Mouse (Mus musculus) limb, embryonic 13.5 days (tissue): ENCODE results near the gene Ids. TPM values are rescaled to one million over a fixed set of nuclear protein-coding genes. Genes with fewer than 3 reads are reported as not detected.
"Not testable (repeated sequence)": the region's sequence is repeated elsewhere in the genome, so short reads cannot be mapped to it uniquely, and the experiment has no call there.

ENCODE experiments used
- ATAC-seq: fragments of 200-750 bp; cut with Nextera tagmentation; 2 replicates; pipeline ENCODE4 v1.8.0; 2017; ENCODE audit warnings: low read depth, moderate number of reproducible peaks, moderate TSS enrichment; ENCODE audit not compliant: low FRiP score
- H3K27ac ChIP-seq: fragments of 300-500 bp; sonication (generic); 2 replicates; pipeline ENCODE4 v1.5.1; 2015; ENCODE audit warnings: inconsistent platforms, mild to moderate bottlenecking, moderate library complexity
- H3K27me3 ChIP-seq: fragments of 300-500 bp; sonication (generic); 2 replicates; pipeline ENCODE4 v1.6.1; 2015; ENCODE audit warnings: mild to moderate bottlenecking, inconsistent platforms
- H3K36me3 ChIP-seq: fragments of 300-500 bp; sonication (generic); 2 replicates; pipeline ENCODE4 v1.6.1; 2015; ENCODE audit warnings: inconsistent platforms, mild to moderate bottlenecking, moderate library complexity
- H3K4me1 ChIP-seq: fragments of 300-500 bp; sonication (generic); 2 replicates; pipeline ENCODE4 v1.6.1; 2015; ENCODE audit warnings: inconsistent platforms
- H3K4me2 ChIP-seq: fragments of 300-500 bp; sonication (generic); replicated peaks from 2 replicates; pipeline ENCODE4 v1.6.1; 2015; ENCODE audit warnings: inconsistent platforms, mild to moderate bottlenecking, moderate library complexity
- H3K4me3 ChIP-seq: fragments of 300-500 bp; sonication (generic); 2 replicates; pipeline ENCODE4 v1.5.1; 2015; ENCODE audit warnings: moderate library complexity, mild to moderate bottlenecking, inconsistent platforms
- H3K9ac ChIP-seq: fragments of 300-500 bp; sonication (generic); 2 replicates; pipeline ENCODE4 v1.6.1; 2015; ENCODE audit warnings: mild to moderate bottlenecking, inconsistent platforms
- H3K9me3 ChIP-seq: fragments of 300-500 bp; sonication (generic); 2 replicates; pipeline ENCODE4 v1.6.1; 2016; ENCODE audit warnings: inconsistent platforms
- WGBS: fragments of 180-500 bp; shearing (Covaris S2); methylation state at CpG from one replicate; pipeline ENCODE4 v1.1.7; 2015; 5-methylcytosine and 5-hydroxymethylcytosine counted together
- polyA plus RNA-seq: library from polyadenylated mRNA; unstranded; fragments of >200 nt; fragmentation: Nextera tagmentation; extraction: Ambion mirVana; gene quantifications from 2 replicates; pipeline ENCODE4 v1.2.1, GENCODE M21; 2015

Ids gene
- polyA plus RNA-seq, result 4.1 TPM in 2 replicates

DNA sequence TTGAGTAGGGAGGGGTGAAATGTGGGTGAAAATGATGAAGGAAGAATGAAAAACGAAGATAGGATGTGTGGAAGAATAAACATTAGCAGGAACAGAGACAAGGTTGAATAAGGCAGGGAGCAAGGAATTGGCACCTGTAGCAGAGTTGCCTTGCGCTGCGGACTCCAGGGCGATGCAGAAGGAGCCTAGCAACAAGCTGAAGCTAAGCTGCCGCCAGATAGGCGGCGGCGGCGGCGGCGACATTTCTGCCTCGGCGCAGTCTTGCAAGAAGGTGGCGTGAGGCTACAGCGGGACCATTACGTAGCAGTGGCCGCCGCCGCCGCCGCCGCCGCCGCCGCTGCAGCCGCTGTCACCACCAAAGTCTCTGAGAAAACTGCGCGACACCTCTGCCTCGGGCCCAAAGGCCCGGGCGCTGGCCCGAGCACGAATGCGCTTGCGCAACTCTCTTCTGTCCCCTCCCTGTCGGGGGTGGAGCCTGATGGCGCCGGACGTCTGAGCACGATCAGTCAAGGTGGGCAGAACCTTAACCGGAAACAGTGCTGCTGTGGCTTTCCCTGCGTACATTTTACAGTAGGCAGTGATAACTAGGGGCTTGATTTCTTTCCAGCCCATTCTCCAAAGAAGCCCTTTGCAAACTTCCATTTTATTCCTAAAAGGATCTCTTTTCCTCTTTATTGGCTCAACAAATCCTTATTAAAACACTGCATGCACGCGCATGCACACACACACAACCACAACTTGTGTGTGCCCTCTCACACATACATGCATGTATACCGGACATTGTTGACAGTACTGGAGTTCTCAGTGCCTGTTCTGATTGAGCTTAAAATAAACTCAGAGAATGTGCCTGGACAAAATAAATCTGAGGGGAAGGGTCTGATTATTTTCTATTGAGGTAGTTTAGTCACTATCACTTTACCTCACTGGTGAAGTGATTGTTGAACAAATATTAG is at the start of gene Ids:
Gene Ids, minus strand, starts transcription at position 424 of the 953 bp plus-strand sequence.
- no peak within 1 kb of the TSS for H3K27ac ChIP-seq
- H3K4me2 ChIP-seq, result peak within 1 kb of the TSS; percentile 60
- H3K4me1 ChIP-seq, result peaks cover 8% of the 10 kb centered on the region; the same call in 1 of the 2 replicates
- peak; percentile 95 for ATAC-seq
- H3K9ac ChIP-seq, result peak within 1 kb of the TSS; percentile 65
- H3K27me3 ChIP-seq, result no peaks in the 10 kb centered on the region
- no peaks in the 10 kb centered on the region for H3K9me3 ChIP-seq
- H3K36me3 ChIP-seq, result peaks cover 10% of the 10 kb centered on the region; the same call in 1 of the 2 replicates
- peak within 1 kb of the TSS; percentile 51 for H3K4me3 ChIP-seq
- 18% methylated on average over 45 of the region's 45 CpGs for WGBS

- not testable (repeated sequence) for H3K9ac ChIP-seq, ATAC-seq
These were observed 27.8 kb upstream of the Ids start for GRCm38 (mm10) chrX:70392636-70393035.

GRCm38 (mm10) chrX:70385962-70386351 is 21.1 kb upstream of the Ids start:
- H3K9me3 ChIP-seq, result no peaks in the 10 kb centered on the region
- ATAC-seq, result peak; percentile 72
- H3K4me1 ChIP-seq, result peaks cover 5% of the 10 kb centered on the region; the same call in 1 of the 2 replicates
- 19% methylated on average over 11 of the region's 11 CpGs for WGBS
- peak overlapping the region; percentile 63 for H3K9ac ChIP-seq
- H3K36me3 ChIP-seq, result peaks cover 9% of the 10 kb centered on the region; the same call in 1 of the 2 replicates
- H3K4me3 ChIP-seq, result peak overlapping the region; percentile 53
- H3K4me2 ChIP-seq, result peak overlapping the region; percentile 62
- H3K27ac ChIP-seq, result peak overlapping the region; percentile 69; the same call in 1 of the 2 replicates
- no peaks in the 10 kb centered on the region for H3K27me3 ChIP-seq

More at GRCm38 (mm10) chrX:70392636-70393035, 27.8 kb upstream of the Ids start:
- not testable (repeated sequence) for H3K27ac ChIP-seq, H3K4me2 ChIP-seq, H3K27me3 ChIP-seq, H3K36me3 ChIP-seq, H3K4me1 ChIP-seq, H3K4me3 ChIP-seq, H3K9me3 ChIP-seq

- Histone ChIP-seq H3K9me3 (no peaks in the 10 kb centered on the region), H3K4me3 (peak within 1 kb of the TSS; percentile 53), H3K9ac (peak within 1 kb of the TSS; percentile 63), H3K27ac (peak within 1 kb of the TSS; percentile 69; the same call in 1 of the 2 replicates), H3K4me1 (peaks cover 5% of the 10 kb centered on the region; the same call in 1 of the 2 replicates), H3K36me3 (peaks cover 9% of the 10 kb centered on the region; the same call in 1 of the 2 replicates), H3K4me2 (peak within 1 kb of the TSS; percentile 62), H3K27me3 (no peaks in the 10 kb centered on the region)
- WGBS, result 16% methylated on average over 22 of the region's 22 CpGs
- ATAC-seq, result peak; percentile 96
These were observed 20.5 kb upstream of the Ids start, which contains the start of gene 1110012L19Rik for GRCm38 (mm10) chrX:70385276-70385961. 1110012L19Rik (plus strand) TSS chrX:70385877.

DNA sequence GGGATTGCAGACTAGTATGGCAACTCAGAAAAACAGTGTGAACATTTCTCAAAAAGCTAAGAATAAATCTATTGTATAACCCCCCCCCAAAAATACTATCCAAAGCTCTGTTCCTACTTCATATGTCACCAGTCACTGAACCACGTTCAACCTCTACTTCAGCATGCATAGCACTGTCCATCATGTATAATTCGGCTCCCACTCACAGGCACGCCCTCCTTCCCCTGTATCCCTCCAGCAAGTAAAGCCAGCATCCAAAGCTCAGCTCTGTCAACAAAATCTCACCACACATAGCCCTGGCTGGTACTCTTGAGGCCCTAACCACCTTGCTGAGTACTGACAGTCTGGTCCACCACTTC is 20.0 kb upstream of the Ids start:
- Histone ChIP-seq H3K27me3 (no peaks in the 10 kb centered on the region), H3K4me2 (peak overlapping the region; percentile 57), H3K9me3 (no peaks in the 10 kb centered on the region), H3K27ac (no peak overlapping the region), H3K4me3 (peak overlapping the region; percentile 53), H3K36me3 (peaks cover 9% of the 10 kb centered on the region; the same call in 1 of the 2 replicates), H3K9ac (peak overlapping the region; percentile 43; the same call in 1 of the 2 replicates), H3K4me1 (peaks cover 5% of the 10 kb centered on the region; the same call in 1 of the 2 replicates)
- peak; percentile 29 for ATAC-seq
- WGBS, result 55% methylated on average over 3 of the region's 3 CpGs

DNA sequence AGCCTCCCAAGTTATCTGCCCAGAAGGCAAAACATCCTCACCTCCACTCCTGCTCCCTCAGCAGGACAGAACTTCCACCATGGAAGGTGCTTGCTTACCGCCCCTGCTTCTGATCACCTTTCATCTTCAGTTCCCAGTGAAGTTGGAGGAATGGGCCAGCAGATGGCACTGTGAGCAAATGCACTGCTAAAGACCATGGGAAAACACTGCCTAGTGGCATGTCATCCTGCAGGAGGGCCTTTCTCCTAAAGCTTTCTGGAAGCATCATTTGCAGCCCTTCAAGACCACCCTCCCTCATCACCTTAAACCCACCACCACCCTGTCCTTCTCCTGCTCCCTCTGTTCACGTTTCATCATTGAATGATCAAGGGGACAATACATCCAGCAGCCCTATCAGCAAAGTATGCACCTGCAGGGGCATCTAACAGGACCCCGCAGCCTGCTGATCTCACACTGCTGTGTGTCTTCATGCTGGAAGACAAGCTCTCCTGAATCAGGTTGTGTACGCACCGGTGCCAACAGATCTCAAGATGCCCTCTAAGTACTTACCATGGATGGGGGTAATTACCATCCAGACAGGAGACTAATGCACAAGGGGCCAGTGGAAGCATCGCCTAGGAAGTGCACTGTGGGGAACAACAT is 9.7 kb upstream of the Ids start:
- not testable (repeated sequence) for H3K9me3 ChIP-seq, H3K4me2 ChIP-seq, H3K4me1 ChIP-seq, H3K4me3 ChIP-seq, H3K27ac ChIP-seq, H3K36me3 ChIP-seq, ATAC-seq, H3K27me3 ChIP-seq, H3K9ac ChIP-seq
- WGBS, result 65% methylated on average over 5 of the region's 6 CpGs

GRCm38 (mm10) chrX:70369758-70370157 is 4.9 kb upstream of the Ids start:
- not testable (repeated sequence) for H3K4me3 ChIP-seq, H3K9me3 ChIP-seq, H3K27ac ChIP-seq, H3K4me1 ChIP-seq, H3K27me3 ChIP-seq, H3K9ac ChIP-seq, H3K36me3 ChIP-seq, ATAC-seq, H3K4me2 ChIP-seq
- WGBS, result 43% methylated on average over 1 of the region's 6 CpGs

DNA sequence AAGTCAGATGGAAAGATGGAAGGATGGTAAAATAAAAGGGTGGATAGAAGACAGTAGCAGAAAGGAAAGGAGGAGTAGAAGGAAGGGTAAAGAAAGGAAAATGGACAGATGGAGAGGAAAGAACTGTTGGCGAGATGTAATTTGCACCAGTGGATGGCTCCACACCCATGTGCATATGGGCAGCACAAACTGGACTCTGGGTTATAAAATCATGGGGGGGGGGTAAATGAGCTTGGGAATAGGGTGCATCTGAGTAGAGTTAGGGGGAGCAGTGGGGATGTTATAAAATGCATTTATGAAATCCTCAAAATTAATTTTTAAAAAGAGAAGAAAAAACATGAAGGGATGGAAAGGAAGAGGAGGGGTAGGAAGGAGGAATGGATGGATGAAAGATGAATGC is 682 bp downstream of the Ids start:
- ATAC-seq, result no peak
- Histone ChIP-seq H3K4me1 (peaks cover 8% of the 10 kb centered on the region; the same call in 1 of the 2 replicates), H3K4me3 (peak overlapping the region; percentile 51), H3K4me2 (peak overlapping the region; percentile 60), H3K36me3 (peaks cover 15% of the 10 kb centered on the region; the same call in 1 of the 2 replicates), H3K27me3 (no peaks in the 10 kb centered on the region), H3K9me3 (no peaks in the 10 kb centered on the region), H3K9ac (peak overlapping the region; percentile 65; the same call in 1 of the 2 replicates), H3K27ac (no peak overlapping the region)
- WGBS, result 58% methylated on average over 1 of the region's 1 CpGs

GRCm38 (mm10) chrX:70363446-70363845 is 1.4 kb downstream of the Ids start:
- ATAC-seq, result no peak
- H3K4me2 ChIP-seq, result peak overlapping the region; percentile 60
- H3K4me1 ChIP-seq, result peaks cover 8% of the 10 kb centered on the region; the same call in 1 of the 2 replicates
- WGBS, result 82% methylated on average over 5 of the region's 5 CpGs
- peaks cover 20% of the 10 kb centered on the region for H3K36me3 ChIP-seq
- no peak overlapping the region for H3K9ac ChIP-seq
- peak overlapping the region; percentile 51; the same call in 1 of the 2 replicates for H3K4me3 ChIP-seq
- H3K9me3 ChIP-seq, result no peaks in the 10 kb centered on the region
- H3K27ac ChIP-seq, result no peak overlapping the region
- H3K27me3 ChIP-seq, result no peaks in the 10 kb centered on the region

DNA sequence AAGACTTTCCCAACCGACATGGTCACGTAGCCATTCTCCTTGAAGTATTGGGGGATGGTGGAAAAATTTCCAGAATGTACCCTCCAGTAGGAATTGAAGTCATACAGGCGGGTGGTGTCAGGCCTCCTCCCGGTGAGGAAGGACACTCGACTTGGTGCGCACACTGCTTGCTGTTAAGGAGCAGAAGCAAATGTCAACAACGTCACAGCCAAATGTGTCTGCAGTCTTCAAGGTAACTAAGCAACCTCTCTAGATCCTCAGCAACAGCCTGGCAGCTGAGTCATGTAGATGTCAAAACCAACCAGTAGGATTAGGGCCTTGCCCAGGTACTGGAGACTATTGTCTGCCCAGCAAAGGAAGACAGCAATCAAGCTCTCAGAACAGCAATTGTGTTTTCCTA is 1.9 kb downstream of the Ids start:
- peak overlapping the region; percentile 60 for H3K4me2 ChIP-seq
- no peak for ATAC-seq
- 94% methylated on average over 7 of the region's 7 CpGs for WGBS
- no peaks in the 10 kb centered on the region for H3K9me3 ChIP-seq
- H3K27me3 ChIP-seq, result no peaks in the 10 kb centered on the region
- H3K4me1 ChIP-seq, result peaks cover 8% of the 10 kb centered on the region; the same call in 1 of the 2 replicates
- H3K27ac ChIP-seq, result no peak overlapping the region
- H3K9ac ChIP-seq, result no peak overlapping the region
- H3K4me3 ChIP-seq, result no peak overlapping the region
- H3K36me3 ChIP-seq, result peaks cover 24% of the 10 kb centered on the region

- Histone ChIP-seq H3K4me1 (no peaks in the 10 kb centered on the region), H3K9me3 (no peaks in the 10 kb centered on the region), H3K27me3 (no peaks in the 10 kb centered on the region), H3K4me3 (no peak overlapping the region), H3K27ac (no peak overlapping the region), H3K9ac (no peak overlapping the region), H3K36me3 (no peaks in the 10 kb centered on the region), H3K4me2 (no peak overlapping the region)
- peak; percentile 32; the same call in 1 of the 2 replicates for ATAC-seq
- WGBS, result 24% methylated on average over 6 of the region's 6 CpGs
These were observed 34.6 kb downstream of the Ids start for GRCm38 (mm10) chrX:70330202-70330843.
